Mouse (Mus musculus) layer of hippocampus, adult 9-11 months (tissue): Measurements from ENCODE around the gene Clybl.

Experiments used
- DNase-seq: peaks from one replicate; pipeline ENCODE4 v3.0.0; 2022

Clybl gene

DNA sequence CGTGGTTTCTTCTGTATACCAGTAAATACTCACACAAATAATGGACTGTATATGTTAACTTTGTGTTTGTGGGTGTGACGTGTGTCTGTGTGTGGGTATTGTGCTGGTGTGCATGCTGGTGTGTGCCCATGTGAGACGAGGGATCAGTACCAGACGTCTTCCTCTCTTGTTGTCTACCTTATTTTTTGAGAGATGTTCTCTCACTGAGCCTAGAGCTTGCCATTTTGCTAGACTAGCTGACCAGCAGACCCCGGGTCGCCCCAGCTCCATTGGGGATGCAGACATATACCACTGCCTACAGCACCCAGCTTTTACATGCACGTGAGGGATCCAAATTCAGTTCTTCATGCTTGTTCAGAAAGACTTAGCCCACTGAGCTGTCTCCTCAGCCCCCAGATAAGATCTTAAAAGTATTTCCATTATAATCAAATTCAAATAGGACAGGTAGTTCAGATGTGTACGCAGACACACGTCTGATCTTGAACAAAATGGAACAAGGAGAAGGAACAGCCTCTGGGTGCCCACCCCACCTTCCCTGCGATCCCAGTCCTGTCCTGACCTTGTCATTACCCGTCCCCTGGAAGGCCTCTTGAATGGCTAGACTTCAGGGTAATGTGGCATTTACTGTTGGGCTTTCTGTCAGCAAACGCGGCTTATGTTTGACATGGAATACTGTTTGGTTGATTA lies 208.3 kb downstream of the Clybl start:
- no peak for DNase-seq

DNA sequence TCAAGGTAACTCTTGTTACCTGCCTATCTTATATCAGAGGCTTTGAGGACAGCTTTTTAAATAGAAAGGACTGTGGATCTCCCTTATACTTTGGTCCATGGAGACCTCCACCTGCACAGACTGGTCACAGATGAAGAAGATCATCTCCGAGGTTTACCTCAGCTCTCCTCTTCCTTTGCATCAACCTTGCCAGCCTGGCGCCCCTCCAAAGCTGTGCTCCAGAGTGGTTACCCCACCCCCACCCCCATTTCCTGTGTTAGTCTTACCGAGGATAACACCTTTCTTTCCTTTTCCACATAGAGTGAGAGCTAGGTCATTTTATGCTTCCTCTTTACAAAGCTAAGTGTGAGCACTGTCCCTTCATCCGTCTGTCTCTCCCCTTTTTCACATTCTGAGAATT lies 209.4 kb downstream of the Clybl start:
- DNase-seq = no peak

DNA sequence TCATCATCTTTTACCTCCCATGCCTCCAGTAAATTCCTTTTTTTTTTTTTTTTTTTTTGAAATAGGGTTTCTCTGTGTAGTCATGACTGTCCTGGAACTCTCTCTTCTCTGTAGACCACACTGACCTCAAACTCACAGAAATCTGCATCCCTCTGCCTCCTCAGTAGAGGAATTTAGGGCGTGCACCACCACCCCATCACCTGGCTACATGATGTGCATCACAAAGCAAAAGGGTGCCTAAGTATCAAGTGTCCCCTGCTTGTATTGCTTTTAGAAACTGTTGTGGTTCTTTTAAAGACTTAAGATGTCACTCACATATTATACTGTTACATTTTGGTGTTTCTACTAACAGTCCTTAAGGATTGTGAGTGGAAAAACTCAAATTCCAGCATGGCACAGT lies 211.6 kb downstream of the Clybl start:
- DNase-seq = no peak

DNA sequence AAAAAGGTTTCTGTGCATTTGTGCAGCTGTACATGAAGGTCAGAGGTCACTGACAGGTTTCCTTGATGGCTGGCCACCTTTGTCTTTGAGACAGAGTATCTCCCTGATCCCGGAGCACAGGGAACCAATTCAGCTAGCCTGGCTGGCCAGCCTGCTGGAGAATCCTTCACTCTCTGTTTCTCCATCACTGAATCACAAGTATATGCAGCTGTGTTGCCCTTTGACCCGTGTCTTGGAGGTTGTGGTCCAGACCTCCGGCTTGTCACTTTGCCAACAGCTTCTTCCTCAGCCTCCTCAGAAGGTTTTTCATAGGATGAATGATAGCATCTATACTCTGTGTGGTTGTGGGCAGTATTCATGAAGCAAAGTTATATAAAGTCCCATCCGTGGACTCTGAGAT lies 217.2 kb downstream of the Clybl start:
- no peak for DNase-seq

DNA sequence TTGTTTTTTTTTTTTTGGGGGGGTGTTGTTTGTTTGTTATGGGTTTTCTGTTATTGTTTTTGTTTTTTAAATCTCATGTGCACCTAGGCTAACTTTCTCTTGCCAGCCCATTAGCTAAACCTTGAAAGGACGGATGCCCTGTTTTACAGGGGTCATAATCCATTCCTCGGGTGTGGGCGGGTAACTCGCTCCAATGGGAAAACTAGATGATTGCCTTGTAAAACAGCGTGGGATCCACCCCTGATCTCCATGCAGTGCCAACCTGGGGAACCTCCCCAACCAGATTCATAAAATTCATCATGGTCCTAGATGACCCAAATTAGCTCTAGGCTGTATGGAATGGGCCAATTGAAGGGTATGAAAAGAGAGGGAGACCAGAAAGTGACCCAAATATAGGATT lies 218.4 kb downstream of the Clybl start:
- no peak for DNase-seq

DNA sequence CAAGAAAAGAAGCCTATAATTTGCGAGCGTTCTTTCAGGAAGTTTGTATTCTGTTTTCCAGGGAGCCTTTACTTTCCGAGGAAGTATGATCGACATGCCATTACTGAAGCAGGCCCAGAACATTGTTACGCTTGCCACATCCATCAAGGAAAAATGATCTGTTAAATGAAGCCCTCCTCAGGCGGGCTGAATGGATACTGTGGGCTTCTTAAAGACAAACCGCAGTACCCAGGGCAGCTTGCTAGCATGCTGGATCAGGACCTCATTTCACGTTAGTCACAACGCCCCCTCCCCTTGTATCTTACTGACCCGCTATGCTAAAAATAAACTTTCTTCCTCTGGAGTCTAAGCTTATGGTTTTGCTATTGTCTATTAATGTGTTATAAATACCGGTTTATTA lies 220.4 kb downstream of the Clybl start:
- DNase-seq = no peak

DNA sequence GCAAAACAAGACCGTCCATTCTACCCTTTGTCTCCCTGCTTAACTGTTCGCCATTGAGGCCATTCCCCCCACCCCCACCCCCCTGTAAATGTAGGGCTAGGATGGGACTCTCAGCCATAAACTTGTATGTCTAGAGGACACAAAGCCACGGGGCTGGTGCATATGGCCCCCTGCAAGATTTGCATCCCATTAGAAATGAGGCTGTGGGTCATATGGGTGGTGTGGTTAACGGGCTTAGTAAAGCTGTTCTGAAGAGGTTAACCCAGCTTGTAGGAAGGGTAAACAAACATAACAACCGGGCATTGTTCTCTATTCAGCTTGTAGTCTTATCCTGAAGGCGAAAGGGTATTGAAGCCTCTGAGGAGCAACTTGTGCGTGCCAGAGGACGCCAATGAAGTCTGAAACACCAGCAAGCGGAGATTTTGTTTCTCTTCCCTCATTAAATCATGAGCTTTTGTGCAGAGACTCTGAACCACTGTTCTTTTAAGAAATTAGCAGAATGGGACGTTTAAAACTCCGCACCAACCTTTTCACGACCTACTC lies 221.3 kb downstream of the Clybl start:
- no peak for DNase-seq

DNA sequence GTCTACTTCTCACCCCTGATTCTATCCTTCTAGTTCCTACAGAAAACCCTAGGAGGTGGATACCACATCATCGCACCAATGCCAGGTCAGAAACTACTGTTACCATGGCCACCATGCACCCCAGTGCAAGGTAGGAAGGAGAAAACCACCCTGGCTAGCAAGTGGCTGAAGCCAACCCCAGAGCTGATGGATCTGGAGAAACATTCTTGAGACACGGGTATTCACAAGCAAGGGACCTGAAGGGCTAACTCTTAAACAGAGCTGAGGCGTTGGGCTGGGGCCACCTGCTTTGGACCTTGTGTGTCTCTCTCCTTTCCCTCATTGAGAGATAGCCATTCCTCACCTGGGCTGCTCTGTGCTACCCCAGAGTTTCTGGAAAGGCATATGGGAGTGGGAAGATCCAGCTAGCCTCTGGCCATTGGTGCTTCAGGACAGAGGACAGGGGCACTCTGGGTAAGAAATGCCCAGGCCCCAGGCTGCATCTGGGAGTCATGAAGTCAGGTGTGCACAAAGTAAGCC lies 222.0 kb downstream of the Clybl start:
- DNase-seq = no peak

DNA sequence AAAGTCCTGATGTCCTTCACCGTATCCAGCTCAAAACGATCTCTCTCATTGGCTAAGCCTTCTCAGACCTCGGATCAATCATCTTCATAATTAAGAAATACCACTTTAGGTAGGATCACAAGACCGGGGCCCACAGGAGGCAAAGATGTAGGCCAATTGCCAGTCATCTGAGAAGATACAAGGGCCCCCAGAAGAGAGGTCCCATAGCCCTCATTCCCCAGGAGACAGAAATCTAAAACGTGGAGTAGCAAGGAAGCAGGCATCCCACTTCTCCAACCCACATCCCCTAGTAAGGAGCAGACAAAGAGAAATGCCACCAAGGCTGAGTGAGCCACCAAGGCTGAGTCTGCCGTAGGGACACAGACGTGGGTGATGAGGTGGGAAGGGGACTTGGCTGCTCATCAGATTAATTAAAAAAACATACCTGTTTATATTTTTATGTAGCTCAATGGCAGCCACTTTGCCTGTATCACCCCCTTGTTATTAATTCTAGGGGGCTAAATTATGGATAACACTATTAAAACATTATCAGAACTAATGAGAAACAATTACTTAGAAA lies 223.2 kb downstream of the Clybl start:
- no peak for DNase-seq

DNA sequence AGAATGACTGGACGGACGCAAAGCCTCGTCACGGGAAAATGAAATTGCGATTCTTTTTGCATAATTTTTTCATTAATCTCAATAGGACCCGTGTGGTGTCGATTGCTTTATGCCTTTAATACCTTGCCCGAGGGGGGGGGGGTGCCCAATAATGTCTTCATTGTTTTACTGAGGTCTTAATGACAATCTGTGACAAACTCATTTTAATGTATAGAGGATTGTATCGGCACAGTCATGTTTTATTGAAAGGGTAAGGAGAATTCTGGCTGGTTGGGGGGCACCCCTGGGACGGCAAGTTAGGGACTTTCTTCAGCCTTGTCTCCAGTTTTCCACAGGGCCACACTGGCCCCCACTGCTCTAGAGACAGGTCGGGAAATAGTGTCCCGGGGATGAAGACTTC lies 223.7 kb downstream of the Clybl start:
- DNase-seq = no peak

DNA sequence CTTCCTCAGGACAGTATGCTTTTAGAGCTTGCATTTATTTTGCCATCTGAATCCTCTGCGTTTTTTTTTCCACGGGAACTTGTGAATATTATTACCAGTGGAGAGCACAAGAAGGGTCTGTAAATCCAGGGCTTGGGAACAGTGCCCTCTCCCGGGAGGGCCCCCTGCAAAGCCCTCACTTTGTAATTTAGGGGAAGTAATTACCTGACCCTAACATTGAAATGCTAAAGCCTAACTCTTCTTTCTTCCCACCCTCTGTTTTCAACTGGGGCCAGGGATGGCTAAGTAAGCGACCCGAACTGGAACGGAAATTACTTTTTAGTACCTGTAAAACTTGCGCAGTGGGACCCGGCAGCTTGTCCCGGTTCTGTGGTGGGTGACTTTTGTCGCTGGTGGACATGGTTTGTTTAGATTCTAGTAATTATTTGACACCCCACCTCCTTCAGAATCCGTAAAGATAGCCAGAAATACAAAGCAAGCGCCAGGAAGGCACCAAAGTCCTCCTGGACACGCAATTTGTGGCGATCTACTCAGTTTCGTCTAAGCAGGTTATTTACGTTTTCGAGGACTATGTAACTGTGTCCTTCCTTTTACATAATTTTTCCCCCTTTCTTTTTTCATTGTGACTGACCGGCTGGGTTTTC lies 224.5 kb downstream of the Clybl start:
- DNase-seq = no peak

DNA sequence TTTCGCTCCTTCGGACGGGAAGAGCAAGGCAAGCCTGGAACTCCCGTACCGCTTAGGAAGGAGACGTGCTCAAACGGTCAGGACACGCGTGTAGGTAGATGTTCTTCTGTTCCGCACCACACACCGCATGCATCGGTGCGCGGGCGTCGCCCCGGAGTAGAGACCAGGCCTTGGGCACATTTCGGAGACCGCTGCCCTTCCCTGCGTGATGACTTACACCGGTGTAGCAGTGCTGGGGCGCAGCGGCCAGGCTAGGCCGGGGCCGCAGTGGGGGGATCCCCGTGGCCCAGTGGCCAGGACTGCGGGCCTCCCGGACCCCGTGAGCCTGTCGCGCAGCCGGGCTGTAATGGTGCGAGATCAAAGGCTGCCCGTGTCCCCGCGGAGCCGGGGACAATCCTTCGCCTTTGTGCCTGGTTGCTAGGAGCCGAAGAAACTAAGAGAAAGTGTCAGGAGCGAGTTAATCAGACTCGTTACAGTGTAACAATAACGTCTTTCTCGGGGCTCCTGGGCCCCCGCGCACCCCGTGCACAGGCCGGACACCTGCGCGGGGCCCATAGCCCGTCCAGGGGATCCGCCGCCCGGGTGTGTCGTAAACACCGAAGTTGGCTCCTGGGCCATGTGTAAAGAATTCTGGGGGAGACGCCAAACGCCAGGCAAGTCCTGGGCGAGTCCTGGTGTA lies 225.2 kb downstream of the Clybl start:
- DNase-seq = peak; percentile 13

DNA sequence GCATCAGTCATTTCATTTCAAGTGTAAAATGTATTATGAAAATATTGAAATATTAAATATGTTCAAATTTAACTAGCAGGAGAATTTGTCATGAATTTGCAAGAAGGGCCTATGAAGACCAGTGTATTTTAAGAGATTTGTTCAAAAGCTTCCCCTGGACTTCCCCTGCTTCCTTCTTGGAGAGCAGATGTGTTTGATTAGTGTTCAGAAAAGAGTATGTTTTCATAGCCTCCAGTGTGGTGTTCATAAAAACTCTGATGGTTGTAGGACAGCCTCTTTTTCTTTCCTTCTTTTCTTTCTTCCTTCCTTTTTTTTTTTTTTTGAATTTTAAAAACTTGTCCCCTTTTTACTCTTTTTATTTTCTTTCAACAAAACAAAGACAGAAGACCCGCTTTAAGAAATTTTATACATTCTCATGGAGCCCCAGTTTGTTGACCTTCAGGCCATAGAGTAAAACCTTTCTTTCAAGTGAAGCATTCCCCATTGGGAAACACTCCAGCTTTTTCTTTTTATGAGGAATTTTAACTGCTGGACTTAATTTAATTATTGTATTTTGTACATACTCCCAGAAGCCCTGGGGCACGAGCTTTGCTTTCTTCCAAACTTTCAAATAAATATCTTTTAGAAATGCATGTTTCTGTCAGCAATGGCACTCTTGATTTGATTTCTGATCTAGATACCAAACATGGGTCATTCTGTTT lies 231.5 kb downstream of the Clybl start:
- no peak for DNase-seq

DNA sequence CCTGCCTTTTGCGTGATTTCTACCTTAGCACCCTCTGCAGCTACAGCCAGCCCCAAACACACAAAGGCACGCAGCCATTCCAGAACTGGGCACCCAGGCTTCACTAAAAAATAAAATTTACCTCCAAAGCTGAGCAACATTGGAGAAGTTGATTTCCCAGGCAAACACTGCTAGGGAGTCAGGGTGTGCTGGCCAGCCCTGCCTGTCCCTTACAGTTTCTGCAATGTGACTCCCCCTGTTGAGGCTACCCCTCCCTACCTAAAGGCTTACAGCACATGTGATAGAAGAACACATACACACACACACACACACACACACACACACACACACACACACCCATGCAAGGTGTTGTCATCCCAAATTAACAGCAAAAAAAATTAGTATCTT lies 232.0 kb downstream of the Clybl start:
- DNase-seq = no peak

DNA sequence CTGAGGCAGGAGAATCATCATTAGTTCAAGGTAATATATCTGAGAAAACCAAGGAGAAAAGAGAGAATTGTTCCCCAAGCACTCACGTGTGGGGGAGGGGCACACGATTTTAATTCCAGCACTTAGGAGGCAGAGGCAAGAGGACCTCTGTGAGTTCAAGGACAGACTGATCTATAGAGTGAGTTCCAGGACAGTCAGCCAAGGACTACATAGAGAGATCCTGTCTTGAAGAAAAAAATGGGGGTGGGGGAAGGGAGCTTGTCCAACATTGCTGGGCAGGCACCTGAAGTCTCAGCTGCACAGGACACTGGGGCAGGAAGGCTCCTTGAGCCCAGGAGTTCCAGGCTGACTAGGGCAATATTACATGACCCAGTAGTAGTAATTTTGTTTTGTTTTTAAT lies 233.3 kb downstream of the Clybl start:
- no peak for DNase-seq

DNA sequence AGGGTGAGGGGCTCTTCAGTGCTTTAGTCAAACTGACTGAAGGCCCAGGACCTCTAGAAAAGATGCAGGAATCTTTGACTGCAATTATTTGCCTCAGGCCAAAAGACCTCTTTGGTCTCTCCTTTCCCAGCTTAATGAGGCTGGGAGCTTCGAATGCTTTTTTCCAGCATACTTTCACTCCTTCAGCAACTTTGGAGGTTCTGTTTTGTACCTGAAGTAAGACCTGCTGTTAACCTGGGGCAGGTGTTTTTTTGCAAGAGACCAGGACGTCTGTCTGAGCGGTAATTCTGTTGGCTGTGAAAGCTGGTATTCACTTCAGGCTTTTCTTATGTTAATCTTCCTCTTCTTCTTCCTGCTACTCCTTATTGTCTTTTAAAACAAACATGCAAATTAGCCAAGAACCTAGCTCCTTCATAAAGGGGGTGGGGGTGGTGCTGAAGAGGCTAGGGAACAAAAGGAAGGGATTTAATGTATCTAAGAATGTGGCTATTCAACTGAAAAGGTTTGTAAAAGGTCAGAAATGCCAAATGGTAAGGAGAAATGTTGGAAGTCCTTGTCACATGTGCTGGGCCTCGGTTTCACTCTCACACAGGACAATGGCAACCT lies 234.8 kb downstream of the Clybl start:
- DNase-seq = no peak

DNA sequence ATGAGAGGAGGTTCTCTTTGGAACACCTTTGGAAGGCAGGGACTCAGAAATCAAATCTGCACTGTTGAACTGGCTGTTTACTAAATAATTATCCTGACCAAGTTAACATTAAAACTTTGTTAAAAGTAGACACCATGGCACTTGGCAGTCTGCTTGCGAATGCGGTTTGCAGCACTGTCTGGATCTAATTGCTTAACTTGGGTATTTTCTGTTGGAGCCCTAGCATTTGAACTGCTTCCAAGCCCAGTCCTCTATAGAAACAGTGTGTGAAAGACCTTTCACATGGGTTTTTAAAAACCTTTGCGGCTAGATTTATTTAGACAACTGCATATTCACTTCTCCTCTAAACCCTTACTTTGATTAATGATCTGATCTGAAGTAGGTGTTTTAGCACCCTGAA lies 242.9 kb downstream of the Clybl start:
- DNase-seq = no peak

DNA sequence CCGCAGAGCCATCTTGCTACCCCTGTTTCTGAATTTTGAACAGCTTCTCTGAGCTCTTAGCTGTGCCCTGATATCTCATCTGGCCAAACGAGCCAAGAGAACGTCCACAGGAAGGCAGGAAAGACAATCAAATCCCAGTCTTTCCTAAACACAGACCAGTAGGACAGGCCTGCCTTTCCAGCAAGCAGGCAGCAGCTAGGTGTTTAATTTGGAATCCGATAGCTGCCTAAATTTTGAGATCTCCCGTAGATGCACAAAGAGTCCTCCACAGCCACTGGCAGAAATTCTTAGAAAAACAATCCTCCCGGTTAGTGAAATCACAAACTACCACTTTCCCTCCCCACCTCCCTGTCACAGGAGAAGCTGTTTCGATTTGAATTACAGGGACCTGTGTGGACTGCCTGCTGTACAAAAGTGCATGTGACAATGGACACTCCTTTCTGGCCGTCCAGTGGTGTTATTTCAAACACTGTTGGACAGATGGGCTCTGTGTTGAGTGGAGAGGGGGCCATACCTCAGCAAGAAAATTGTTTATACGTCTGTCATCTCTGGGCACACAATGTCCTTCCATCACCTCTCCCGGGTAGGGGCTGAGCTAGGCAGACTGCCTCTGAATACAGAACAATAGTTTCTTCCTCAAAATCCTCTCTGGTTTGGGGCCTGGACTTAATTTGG lies 245.2 kb downstream of the Clybl start:
- no peak for DNase-seq

DNA sequence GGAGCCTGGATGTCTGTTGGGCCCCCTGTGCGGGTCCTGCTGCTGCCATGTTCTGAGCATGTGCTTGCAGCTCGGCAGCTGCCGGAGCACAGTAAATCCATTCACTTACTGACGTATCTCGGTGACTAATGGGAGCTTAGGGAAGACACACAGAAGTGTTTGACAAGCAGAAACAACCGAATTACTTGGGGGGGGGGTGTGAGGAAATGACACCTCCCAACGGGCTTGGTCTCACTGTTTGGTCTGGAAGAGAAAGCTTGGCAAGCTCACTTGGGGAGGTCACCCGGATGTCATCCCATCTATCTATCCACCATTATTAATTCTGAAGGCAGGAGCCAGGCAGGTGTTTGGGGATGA lies 245.7 kb downstream of the Clybl start:
- DNase-seq = no peak

DNA sequence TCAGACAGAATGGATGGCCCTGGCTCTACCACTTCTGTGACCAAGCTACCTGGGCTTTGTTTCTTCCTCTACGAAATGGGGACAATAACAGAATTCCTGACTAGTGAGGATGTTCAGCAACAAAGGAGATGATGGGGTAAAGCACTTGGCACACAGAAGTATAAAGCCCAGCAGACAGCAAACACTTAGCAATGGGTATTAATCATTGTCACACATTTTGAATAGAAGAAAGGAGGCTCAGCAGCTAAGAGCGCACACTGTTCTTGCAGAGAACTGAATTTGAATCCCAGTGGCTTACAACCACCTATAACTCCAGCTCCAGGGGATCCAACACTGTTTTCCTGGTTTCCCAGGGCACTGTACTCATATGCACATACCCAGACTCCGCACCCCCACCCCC lies 246.2 kb downstream of the Clybl start:
- DNase-seq = no peak

DNA sequence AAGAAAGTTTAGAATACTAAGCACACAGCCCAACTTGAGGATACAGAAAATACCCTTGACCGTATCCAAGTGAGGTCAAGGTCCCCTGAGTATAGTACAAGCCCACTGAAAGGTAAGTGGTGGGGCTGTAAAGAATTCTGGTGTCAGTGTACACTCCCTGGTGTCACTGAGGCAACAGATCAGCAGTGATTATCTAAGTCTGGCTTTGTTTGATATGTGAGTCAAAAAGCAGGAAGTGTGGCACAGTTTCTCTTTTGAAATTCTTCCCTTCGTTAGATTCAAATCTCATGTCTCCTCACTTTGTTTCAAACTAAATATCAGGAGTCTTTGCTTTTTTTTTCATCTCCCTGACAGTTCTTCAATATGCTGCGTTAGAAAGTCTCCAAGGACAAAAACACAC lies 251.1 kb downstream of the Clybl start:
- DNase-seq = no peak

DNA sequence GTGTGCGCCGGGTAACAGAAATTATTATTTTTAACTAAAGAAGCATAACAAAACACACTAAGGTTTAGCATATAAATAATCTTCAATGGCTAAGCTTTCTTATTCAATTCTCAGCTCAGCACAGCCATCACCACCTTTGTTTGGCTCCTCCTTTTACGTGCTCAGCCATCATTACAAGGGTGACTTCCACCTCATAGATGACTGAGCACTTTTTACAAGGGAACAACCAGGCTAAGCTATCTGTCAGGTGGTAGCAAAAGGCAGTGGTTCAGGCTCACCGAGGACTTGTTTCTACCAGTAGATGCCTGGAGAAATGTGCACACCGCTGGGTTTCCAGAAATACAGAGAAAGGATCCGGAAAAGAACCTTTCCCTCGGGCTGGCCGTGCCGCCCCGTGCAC lies 252.5 kb downstream of the Clybl start:
- no peak for DNase-seq
